Mouse (Mus musculus) forelimb bud, embryonic 11.5 days (tissue): ENCODE measurements at regions not wholly inside any gene's neighbourhood (a gene's known extent, or its start where the extent isn't known, plus 50 kb on each side); places are given as distances from the start of the nearest gene placed in this dataset.

Source experiments
- DNase-seq: peaks from one replicate; pipeline ENCODE4 v3.0.0-alpha.2; 2012; ENCODE audit warnings: low read depth, low spot score

GRCm38 (mm10) chr13:111144721-111145120, 110.1 kb upstream of the Actbl2 start:
- no peak for DNase-seq

GRCm38 (mm10) chr13:111157921-111158638, 96.7 kb upstream of the Actbl2 start:
- DNase-seq = no peak

- no peak for DNase-seq
Measured at GRCm38 (mm10) chr13:111159498-111159897, 95.3 kb upstream of the Actbl2 start.

GRCm38 (mm10) chr13:111165538-111165937, 89.3 kb upstream of the Actbl2 start:
- DNase-seq = no peak

- peak; percentile 52 for DNase-seq
Measured at GRCm38 (mm10) chr13:111170269-111171165, 84.3 kb upstream of the Actbl2 start.

GRCm38 (mm10) chr13:111179186-111179585, 75.6 kb upstream of the Actbl2 start:
- DNase-seq = no peak

- no peak for DNase-seq
Measured at GRCm38 (mm10) chr13:111183293-111183692, 71.5 kb upstream of the Actbl2 start.

- no peak for DNase-seq
Measured at GRCm38 (mm10) chr13:111185799-111186198, 69.0 kb upstream of the Actbl2 start.

- DNase-seq = no peak
Measured at GRCm38 (mm10) chr13:111186833-111187232, 68.0 kb upstream of the Actbl2 start.

- DNase-seq = no peak
Measured at GRCm38 (mm10) chr13:111193919-111194318, 60.9 kb upstream of the Actbl2 start.

GRCm38 (mm10) chr13:111194337-111194736, 60.5 kb upstream of the Actbl2 start:
- DNase-seq = no peak

- no peak for DNase-seq
Measured at GRCm38 (mm10) chr13:111201532-111201931, 53.3 kb upstream of the Actbl2 start.

GRCm38 (mm10) chr13:111204580-111205285, 50.1 kb upstream of the Actbl2 start:
- DNase-seq = no peak
